Mouse (Mus musculus): ENCODE results near the gene Aadat. TPM values are rescaled to one million over a fixed set of nuclear protein-coding genes. Genes with fewer than 3 reads are reported as not detected.
"Not testable (repeated sequence)": the region's sequence is repeated elsewhere in the genome, so short reads cannot be mapped to it uniquely, and the experiment has no call there.

Aadat gene
- total RNA-seq (2021): not detected

DNA sequence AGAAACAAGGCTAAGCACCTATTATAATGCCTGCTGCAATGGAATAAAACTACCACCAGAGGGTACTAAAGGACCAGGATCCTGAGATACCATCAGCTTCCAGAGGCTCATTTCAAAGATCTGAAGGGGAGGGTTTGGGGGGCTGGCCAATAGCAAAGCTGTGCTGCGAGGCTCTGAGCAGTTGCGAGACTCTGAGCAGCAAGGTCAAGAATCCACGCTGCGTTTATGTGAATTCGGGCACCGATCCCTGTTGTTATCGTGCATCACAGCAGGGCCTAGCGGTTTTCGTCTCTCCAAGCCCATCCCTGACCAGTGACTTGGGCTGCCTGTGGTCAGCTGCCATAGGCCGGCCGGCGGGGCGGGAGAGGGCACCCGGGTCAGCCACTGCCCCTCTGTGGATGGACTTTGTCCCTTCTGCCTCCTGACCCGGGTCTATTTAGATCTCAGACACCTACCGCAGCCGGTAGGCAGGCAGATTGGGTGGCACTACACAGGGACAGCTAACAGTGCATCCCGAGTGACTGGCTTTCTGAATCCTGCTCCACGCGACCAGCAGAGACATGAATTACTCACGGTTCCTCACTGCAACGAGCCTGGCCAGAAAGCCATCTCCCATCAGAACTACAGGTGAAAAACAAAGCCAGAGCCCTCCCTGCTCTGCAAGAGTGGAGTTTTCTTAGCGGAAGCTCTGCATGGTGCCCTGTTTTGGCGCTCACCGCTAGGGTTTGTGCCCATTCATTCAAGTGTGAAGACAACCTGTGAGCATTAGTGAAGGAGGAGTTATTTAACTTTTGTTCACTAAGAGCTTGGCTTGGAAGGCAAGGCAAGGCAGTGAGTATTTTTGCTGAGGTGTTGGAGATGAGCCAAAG is at the start of gene Aadat:
Aadat (plus strand) TSS at position 280 of the 869 bp plus-strand sequence.
- peak; percentile 58 to 72 for DNase-seq
- intact Hi-C loops (cut with DNase I): loop anchor here (1.0 to 10.0 kb wide), 3 partner anchors 86 to 989 kb away; no protein-coding TSS in a partner anchor

GRCm38 (mm10) chr8:60466686-60467335 is 38.9 kb upstream of the Aadat start:
- DNase-seq: peak; percentile 50 to 79
- intact Hi-C loops (cut with DNase I): loop anchor here (1.0 to 2.0 kb wide), 3 partner anchors 1082 to 1901 kb away; no protein-coding TSS in a partner anchor

GRCm38 (mm10) chr8:60490147-60490546 is 15.6 kb upstream of the Aadat start:
- no peak for DNase-seq
- intact Hi-C loops (cut with DNase I): no loop called here

DNA sequence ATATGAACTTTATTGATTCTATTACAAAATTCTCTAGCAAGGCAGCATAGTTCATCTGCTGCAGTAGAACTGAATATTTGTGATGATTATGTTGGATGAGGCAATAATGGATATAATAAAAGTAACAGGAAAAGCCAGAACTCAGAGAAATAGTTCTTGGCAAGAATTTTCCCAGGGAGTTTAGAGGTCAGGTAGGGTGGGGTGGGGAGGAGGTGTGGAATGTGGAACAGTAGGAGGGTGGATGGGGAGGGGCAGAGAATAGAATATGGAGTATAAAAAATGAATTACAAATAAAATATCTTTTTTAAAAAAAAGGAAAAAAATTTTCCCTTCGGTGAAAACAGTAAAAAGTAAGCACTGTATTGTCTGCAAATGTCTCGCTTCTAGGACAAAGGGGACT is 13.9 kb upstream of the Aadat start:
- intact Hi-C loops (cut with DNase I): no loop called here
- DNase-seq: no peak

DNA sequence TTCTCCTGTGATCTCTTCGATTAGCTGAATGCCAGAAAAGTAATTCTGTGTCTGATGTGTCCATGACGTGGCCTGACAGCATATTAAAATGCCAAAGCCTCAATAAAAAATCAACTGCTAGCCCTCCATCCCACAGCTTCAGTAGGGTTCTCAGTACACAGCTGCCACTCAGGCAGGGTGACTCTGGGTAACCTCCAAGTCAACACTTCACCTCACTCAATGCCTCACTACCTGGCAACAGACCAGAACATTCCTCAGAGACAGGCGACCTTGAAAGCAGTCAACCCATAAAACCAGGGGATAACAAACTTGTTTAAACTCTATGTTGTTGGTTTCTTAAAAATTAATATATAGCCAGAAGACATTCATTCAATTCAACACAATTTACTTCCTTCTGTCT is 13.3 kb upstream of the Aadat start:
- intact Hi-C loops (cut with DNase I): no loop called here
- peak; percentile 30 to 41 for DNase-seq

DNA sequence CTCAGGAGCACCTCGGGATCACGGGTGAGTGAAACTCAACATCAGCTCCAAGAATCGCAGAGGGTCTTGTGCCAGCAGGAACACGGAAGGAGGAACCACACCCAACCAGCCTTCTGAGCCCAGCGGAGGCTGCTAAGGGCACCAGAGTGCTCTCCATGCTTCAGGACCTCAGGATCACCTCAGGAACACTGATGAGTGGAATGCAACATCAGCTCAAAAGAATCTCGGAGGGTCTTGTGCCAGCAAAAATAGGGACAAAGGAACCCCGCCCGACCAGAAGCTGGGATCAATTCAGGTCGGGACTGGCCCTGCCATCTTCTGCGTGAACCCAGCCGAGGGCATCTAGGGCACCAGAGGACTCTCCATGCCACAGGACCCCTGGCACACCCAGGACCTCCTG is 11.1 kb upstream of the Aadat start:
- intact Hi-C loops (cut with DNase I): no loop called here
- no peak for DNase-seq

GRCm38 (mm10) chr8:60495046-60495445 is 10.7 kb upstream of the Aadat start:
- intact Hi-C loops (cut with DNase I); DNase-seq: not testable (repeated sequence)

GRCm38 (mm10) chr8:60503098-60503497 is 2.6 kb upstream of the Aadat start, which contains the start of gene Gm10283:
Gene Gm10283 (minus strand): TSS chr8:60503198.
- intact Hi-C loops (cut with DNase I): loop anchor here (10.0 kb wide), 1 partner anchor 992 kb away; no protein-coding TSS in a partner anchor
- no peak for DNase-seq

- DNase-seq: no peak
- intact Hi-C loops (cut with DNase I): no loop called here
These were observed 12.6 kb downstream of the Aadat start for GRCm38 (mm10) chr8:60518286-60518685.

GRCm38 (mm10) chr8:60534945-60535344 is 29.2 kb downstream of the Aadat start:
- intact Hi-C loops (cut with DNase I): no loop called here

GRCm38 (mm10) chr8:60566783-60567182 is 61.1 kb downstream of the Aadat start:
- intact Hi-C loops (cut with DNase I): no loop called here
- DNase-seq: no peak

More at GRCm38 (mm10) chr8:60534945-60535344, 29.2 kb downstream of the Aadat start:
- no peak for DNase-seq

GRCm38 (mm10) chr8:60577231-60577630 is 71.5 kb downstream of the Aadat start:
- intact Hi-C loops (cut with DNase I): no loop called here
- no peak for DNase-seq

DNA sequence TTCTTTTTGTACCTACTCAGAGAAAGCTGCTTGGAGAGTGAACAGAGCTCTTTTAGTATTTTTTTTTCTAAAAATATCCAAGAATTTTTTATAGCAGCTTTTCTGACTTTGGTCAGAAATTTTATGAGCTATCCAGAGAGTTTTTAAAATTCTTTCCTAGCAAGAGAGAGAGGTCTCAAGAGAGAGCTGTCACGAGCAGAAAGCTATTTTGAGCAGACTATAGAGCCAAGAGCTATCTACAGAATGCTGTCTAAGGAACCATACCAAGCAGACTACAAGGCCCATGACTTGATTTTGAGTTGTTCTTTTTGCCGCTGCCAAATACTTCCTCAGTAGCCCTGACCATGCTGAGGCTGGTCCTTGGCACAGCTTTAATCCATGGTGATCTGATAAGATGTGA is 77.6 kb downstream of the Aadat start:
- intact Hi-C loops (cut with DNase I): no loop called here
- no peak for DNase-seq

DNA sequence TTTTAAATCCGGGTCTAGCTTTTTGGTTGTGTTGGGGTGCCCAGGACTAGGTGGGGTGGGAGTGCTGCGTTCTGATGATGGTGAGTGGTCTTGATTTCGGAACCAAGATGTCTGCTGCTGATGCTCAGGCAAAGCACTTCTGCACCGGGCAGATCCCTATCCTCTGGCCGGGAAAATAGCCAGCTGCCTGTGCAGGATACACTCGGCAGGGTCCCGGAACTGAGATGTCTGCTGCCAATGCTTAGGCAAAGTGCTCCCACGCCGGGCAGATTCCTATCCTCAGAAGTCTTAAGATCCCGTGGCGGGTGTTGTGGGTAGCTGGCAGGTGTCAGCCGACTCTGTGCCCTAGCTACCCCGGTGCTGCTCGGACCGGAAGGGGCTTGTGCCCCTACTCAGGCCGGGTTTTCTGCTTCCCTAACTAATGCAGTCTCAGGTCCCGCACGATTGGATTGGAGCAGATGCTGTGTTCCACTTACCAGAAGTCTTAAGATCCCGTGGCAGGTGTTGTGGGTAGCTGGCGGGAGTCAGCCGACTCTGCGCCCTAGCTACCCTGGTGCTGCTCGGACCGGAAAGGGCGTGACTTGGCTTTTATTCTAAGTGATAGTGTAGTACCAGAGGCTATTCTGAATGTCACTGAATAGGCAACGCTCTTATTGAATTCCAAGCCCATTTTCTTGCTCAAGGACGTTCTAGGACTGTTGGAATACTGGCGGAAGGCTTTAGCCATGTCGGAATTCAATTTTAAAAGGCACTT is 85.8 kb downstream of the Aadat start:
- intact Hi-C loops (cut with DNase I): loop anchor here (5.0 kb wide), 1 partner anchor 84 kb away; the partner anchor contains the start of gene Aadat

DNA sequence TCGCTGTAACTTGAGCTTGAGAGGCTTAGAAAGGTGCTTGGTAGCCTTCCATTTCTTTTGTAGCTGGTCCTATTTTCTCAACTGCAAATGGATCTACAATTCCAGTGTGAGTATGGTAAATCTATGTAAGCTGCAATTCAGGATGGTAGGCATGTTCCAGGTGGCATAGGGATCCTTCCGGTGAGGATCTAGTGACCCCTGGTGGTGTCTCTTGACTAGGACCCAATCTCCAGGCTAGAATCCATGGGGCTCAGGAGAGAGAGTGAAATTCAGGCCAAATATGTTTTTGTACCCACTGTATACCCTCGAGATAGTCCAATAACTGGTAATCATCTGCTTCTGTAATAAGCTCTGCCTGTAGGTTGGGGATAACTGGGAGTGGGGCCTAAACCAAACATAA is 89.0 kb downstream of the Aadat start:
- intact Hi-C loops (cut with DNase I): loop anchor here (5.0 kb wide), 1 partner anchor 87 kb away; the partner anchor contains the start of gene Aadat
- DNase-seq: peak; percentile 19 to 36

More for the DNA sequence above, 85.8 kb downstream of the Aadat start:
- DNase-seq: not testable (repeated sequence)

Other genes starting within 250 kb of the Aadat start
- not detected for gene Gm10283, start 2.7 kb upstream of the Aadat start, total RNA-seq (2021)
- 1 to 10 TPM; 4.6 to 5.5 TPM for gene Mfap3l, start 126.9 kb downstream of the Aadat start, total RNA-seq (2021)

Data from heart, postnatal 10 days (tissue).